Mouse (Mus musculus): ENCODE measurements at regions not wholly inside any gene's neighbourhood (a gene's known extent, or its start where the extent isn't known, plus 50 kb on each side); places are given as distances from the start of the nearest gene placed in this dataset.

- TF ChIP-seq CHD1 (IDR thresholded peaks at IDR 0.05; ENCODE audit: low read depth, low read length) (no peak), MEF2A (IDR thresholded peaks at IDR 0.05; ENCODE audit: borderline replicate concordance, low read depth, low read length) (no peak), EP300 (IDR thresholded peaks at IDR 0.05; ENCODE audit: low read length) (no peak), SMC3 (IDR thresholded peaks at IDR 0.05; ENCODE audit: low read depth, low read length) (no peak), POLR2A (IDR thresholded peaks at IDR 0.05; ENCODE audit: low read depth, low read length) (no peak), MAX (IDR thresholded peaks at IDR 0.05; ENCODE audit: low read length) (no peak), CTCF (conservative IDR thresholded peaks at IDR 0.05 in 1 of 2, IDR thresholded peaks at IDR 0.05 in 1 of 2; ENCODE audit: low read depth in 2 of 2, low read length in 2 of 2) (no peak), ZMIZ1 (IDR thresholded peaks at IDR 0.05; ENCODE audit: low read depth, low read length) (no peak), NELFE (IDR thresholded peaks at IDR 0.05; ENCODE audit: low read depth, low read length) (no peak), ZNF384 (IDR thresholded peaks at IDR 0.05; ENCODE audit: low read depth, low read length) (no peak), RAD21 (IDR thresholded peaks at IDR 0.05; ENCODE audit: low read depth, low read length) (no peak), NRF1 (IDR thresholded peaks at IDR 0.05; ENCODE audit: low read depth, low read length) (no peak)
These were observed 70.9 kb upstream of the Lclat1 start for GRCm38 (mm10) chr17:73036845-73037244.
